Mouse (Mus musculus) left cerebral cortex, postnatal 25 days (tissue): Measurements from ENCODE around the gene Mfsd4a. TPM values are rescaled to one million over a fixed set of nuclear protein-coding genes. Genes with fewer than 3 reads are reported as not detected.

Experiments used
- DNase-seq, 2 experiments: peaks; one replicate each; pipeline ENCODE4 v3.0.0; 2022; ENCODE audit warnings: low spot score in 2 of 2, mixed read lengths in 1 of 2
- intact Hi-C: fragments of 180-260 bp; cut with DNase I; formaldehyde crosslinking; loops from one replicate; pipeline ENCODE4 v1.15.1; 2025
- total RNA-seq, 2 experiments: library from RNA; stranded (reverse); gene quantifications; 2 replicates each; pipeline ENCODE4 v1.2.3; 2021

The Mfsd4a gene
- total RNA-seq = 10 to 100 TPM; 73.5 to 87.6 TPM

GRCm38 (mm10) chr1:132067261-132068255, at the start of gene Mfsd4a:
Gene Mfsd4a, minus strand, starts transcription at chr1:132068062.
- intact Hi-C loops = loop anchor here (1.0 to 5.0 kb wide), 2 partner anchors 21 to 40 kb away; no protein-coding TSS in a partner anchor
- DNase-seq = peak; percentile 68 to 69

DNA sequence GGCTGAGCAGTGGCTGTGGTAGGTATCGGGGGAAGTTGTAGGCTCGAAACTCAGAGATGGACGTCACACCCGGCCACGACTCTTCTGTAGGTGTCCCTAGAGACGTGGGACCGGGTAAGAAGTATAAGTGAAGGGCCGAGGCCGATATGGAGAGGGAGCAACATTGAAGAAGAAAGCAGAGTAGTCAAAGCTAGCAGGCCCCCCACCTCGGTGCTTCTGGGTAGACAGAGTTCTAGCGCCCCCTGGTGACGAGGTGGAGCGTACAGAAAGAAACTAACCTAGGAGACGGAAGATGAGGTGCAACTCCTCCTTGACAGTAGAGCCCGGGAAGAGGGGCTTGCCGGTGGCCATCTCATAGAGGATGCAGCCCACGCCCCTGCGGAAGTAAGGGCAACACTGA, 48.7 kb upstream of the Mfsd4a start:
- peak; percentile 70 to 76 for DNase-seq
- intact Hi-C loops = loop anchor here (1.0 to 2.0 kb wide), 3 partner anchors 122 to 178 kb away; no protein-coding TSS in a partner anchor

DNA sequence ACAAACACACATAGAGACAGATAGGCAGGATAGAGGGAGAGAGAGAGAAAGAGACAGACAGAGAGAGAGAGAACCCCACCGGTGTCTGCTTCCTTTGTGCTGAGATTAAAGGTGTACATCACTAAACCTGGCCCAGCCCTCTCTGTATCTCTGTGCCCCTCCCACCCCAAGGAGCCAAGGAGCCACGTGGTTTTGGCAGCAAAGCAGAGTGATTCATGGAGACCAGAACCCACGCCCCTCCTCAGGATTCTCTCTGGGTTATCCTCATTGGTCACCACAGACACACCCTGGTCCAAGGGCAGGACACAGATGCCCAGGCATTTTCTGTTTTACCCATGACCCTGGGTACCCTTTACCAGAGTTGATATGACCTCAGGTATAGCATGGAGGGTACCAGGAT, 45.2 kb upstream of the Mfsd4a start:
- intact Hi-C loops = loop anchor here (5.0 kb wide), 1 partner anchor 66 kb away; no protein-coding TSS in a partner anchor
- DNase-seq = no peak

GRCm38 (mm10) chr1:132112426-132112825, 44.6 kb upstream of the Mfsd4a start:
- intact Hi-C loops = loop anchor here (5.0 kb wide), 1 partner anchor 65 kb away; no protein-coding TSS in a partner anchor
- DNase-seq = no peak

- intact Hi-C loops = loop anchor here (5.0 kb wide), 1 partner anchor 64 kb away; no protein-coding TSS in a partner anchor
- DNase-seq = no peak
These were observed 43.5 kb upstream of the Mfsd4a start for GRCm38 (mm10) chr1:132111411-132111810.

- no peak for DNase-seq
- intact Hi-C loops = loop anchor here (5.0 kb wide), 1 partner anchor 42 kb away; the partner anchor contains the start of gene Mfsd4a
These were observed 41.5 kb upstream of the Mfsd4a start for GRCm38 (mm10) chr1:132109368-132109767.

- intact Hi-C loops = no loop called here
- no peak for DNase-seq
These were observed 36.5 kb upstream of the Mfsd4a start for GRCm38 (mm10) chr1:132104353-132104752.

- DNase-seq = no peak
- intact Hi-C loops = no loop called here
These were observed 34.3 kb upstream of the Mfsd4a start for GRCm38 (mm10) chr1:132101953-132102697.

- intact Hi-C loops = no loop called here
- no peak for DNase-seq
These were observed 31.9 kb upstream of the Mfsd4a start for GRCm38 (mm10) chr1:132099775-132100174.

GRCm38 (mm10) chr1:132099016-132099415, 31.2 kb upstream of the Mfsd4a start:
- DNase-seq = peak in 1 of 2 experiments; percentile 62
- intact Hi-C loops = no loop called here

- intact Hi-C loops = no loop called here
These were observed 30.2 kb upstream of the Mfsd4a start for GRCm38 (mm10) chr1:132098076-132098475.

GRCm38 (mm10) chr1:132095356-132096004, 27.6 kb upstream of the Mfsd4a start:
- intact Hi-C loops = no loop called here
- DNase-seq = peak in 1 of 2 experiments; percentile 17

More at GRCm38 (mm10) chr1:132098076-132098475, 30.2 kb upstream of the Mfsd4a start:
- no peak for DNase-seq

DNA sequence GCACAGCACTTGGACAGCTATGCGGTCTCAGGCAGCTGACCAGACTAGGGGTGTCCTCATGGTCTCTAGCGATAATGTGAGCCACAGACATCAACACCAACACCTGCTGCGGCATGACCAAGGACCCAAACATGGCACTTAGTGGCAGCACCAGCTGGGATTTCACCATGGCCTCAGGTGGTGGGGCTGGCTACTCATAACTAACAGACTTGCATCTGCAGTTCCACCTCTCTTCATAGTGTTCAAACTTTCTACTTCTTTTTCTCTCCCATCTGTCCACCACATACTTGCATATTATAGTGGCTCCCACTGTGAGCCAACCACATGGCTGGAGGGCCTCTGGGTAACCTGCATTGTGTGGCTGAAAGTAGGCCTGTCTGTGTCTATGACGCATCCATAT, 25.4 kb upstream of the Mfsd4a start:
- intact Hi-C loops = no loop called here

GRCm38 (mm10) chr1:132090266-132090665, 22.4 kb upstream of the Mfsd4a start:
- no peak for DNase-seq
- intact Hi-C loops = no loop called here

More for the DNA sequence above, 25.4 kb upstream of the Mfsd4a start:
- DNase-seq = no peak

GRCm38 (mm10) chr1:132089767-132090166, 21.9 kb upstream of the Mfsd4a start:
- DNase-seq = no peak
- intact Hi-C loops = no loop called here

- peak; percentile 53 to 85 for DNase-seq
- intact Hi-C loops = loop anchor here (1.0 kb wide), 1 partner anchor 21 kb away; no protein-coding TSS in a partner anchor
These were observed 20.4 kb upstream of the Mfsd4a start for GRCm38 (mm10) chr1:132088181-132088671.

GRCm38 (mm10) chr1:132085181-132086049, 17.6 kb upstream of the Mfsd4a start:
- no peak for DNase-seq
- intact Hi-C loops = no loop called here

- DNase-seq = no peak
- intact Hi-C loops = no loop called here
These were observed 10.6 kb upstream of the Mfsd4a start for GRCm38 (mm10) chr1:132078413-132078812.
